Mouse (Mus musculus) intestine, postnatal 0 days (tissue): Measurements from ENCODE around the gene Sh3bgr. TPM values are rescaled to one million over a fixed set of nuclear protein-coding genes. Genes with fewer than 3 reads are reported as not detected.
A peak's percentile ranks its signal among the peaks of the same experiment; 100 is the strongest.

Source experiments
- ATAC-seq: fragments of 200-750 bp; cut with Nextera tagmentation; 2 replicates; pipeline ENCODE4 v1.8.0; 2017; ENCODE audit warnings: mild to moderate bottlenecking, moderate TSS enrichment, moderate library complexity
- H3K27ac ChIP-seq: fragments of 300-500 bp; sonication (generic); 2 replicates; pipeline ENCODE4 v1.5.1; 2014; ENCODE audit warnings: mild to moderate bottlenecking, low read depth, low read length, moderate library complexity
- H3K27me3 ChIP-seq: fragments of 300-500 bp; sonication (generic); replicated peaks from 2 replicates; pipeline ENCODE4 v1.6.1; 2014; ENCODE audit warnings: low read length, mixed read lengths; ENCODE audit not compliant: control insufficient read depth, insufficient read depth
- H3K36me3 ChIP-seq: fragments of 300-500 bp; sonication (generic); 2 replicates; pipeline ENCODE4 v1.6.1; 2014; ENCODE audit warnings: mild to moderate bottlenecking, moderate library complexity; ENCODE audit not compliant: control insufficient read depth, insufficient read depth
- H3K4me1 ChIP-seq: fragments of 300-500 bp; sonication (generic); replicated peaks from 2 replicates; pipeline ENCODE4 v1.6.1; 2014; ENCODE audit warnings: antibody characterized with exemption, low read length, mixed read lengths; ENCODE audit not compliant: control insufficient read depth, insufficient read depth
- H3K4me2 ChIP-seq: fragments of 300-500 bp; sonication (generic); replicated peaks from 2 replicates; pipeline ENCODE4 v1.6.1; 2014; ENCODE audit warnings: low read depth, mild to moderate bottlenecking, moderate library complexity
- H3K4me3 ChIP-seq: fragments of 300-500 bp; sonication (generic); 2 replicates; pipeline ENCODE4 v1.5.1; 2014; ENCODE audit warnings: low read depth, low read length
- H3K9ac ChIP-seq: fragments of 300-500 bp; sonication (generic); 2 replicates; pipeline ENCODE4 v1.6.1; 2014; ENCODE audit warnings: mild to moderate bottlenecking, low read depth, low read length
- H3K9me3 ChIP-seq: fragments of 300-500 bp; sonication (generic); 2 replicates; pipeline ENCODE4 v1.6.1; 2016; ENCODE audit warnings: mixed run types; ENCODE audit not compliant: control insufficient read depth
- CTCF ChIP-seq: sonication (generic); IDR thresholded peaks from 2 replicates; pipeline ENCODE4 v1.5.1; 2016; ENCODE audit warnings: low read depth, mild to moderate bottlenecking, control low read depth, antibody characterized with exemption, moderate library complexity
- WGBS: fragments of 180-500 bp; shearing (Covaris S2); extraction: QIAGEN DNeasy Blood & Tissue Kit; methylation state at CpG from one replicate; pipeline ENCODE4 v1.1.7; 2014; 5-methylcytosine and 5-hydroxymethylcytosine counted together
- polyA plus RNA-seq: library from polyadenylated mRNA; unstranded; fragments of >200 nt; fragmentation: Nextera tagmentation; extraction: Ambion mirVana; gene quantifications from 2 replicates; pipeline ENCODE4 v1.2.1, GENCODE M21; 2015

Sh3bgr gene
- polyA plus RNA-seq, 1 experiment from 2014 or later: 25.6 TPM

DNA sequence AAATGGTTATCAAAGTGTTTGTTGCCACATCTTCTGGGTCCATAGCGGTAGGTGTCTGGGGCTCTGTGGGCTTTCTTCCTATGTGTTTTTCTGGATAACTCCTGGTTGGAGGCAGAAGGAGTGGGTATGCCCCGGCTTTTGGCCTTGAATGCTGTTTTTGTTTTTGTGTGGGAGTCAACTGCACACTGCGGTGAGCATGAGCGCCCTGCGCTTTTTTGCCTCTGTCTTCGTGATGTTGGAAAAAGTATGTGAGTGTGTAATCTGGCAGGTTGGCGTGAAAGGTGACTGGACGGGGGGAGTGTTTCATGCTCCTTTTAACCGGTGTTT lies 415 bp downstream of the Sh3bgr start:
- H3K9me3 ChIP-seq: no peaks in the 10 kb centered on the region
- H3K36me3 ChIP-seq: no peaks in the 10 kb centered on the region
- H3K4me3 ChIP-seq: no peak overlapping the region
- H3K9ac ChIP-seq: no peak overlapping the region
- peak overlapping the region; percentile 66 for H3K4me2 ChIP-seq
- ATAC-seq: no peak
- TF ChIP-seq CTCF: no peak
- H3K27ac ChIP-seq: no peak overlapping the region
- WGBS: 39% methylated on average over 9 of the region's 9 CpGs
- H3K4me1 ChIP-seq: no peaks in the 10 kb centered on the region
- H3K27me3 ChIP-seq: no peaks in the 10 kb centered on the region; the same call in 1 of the 2 replicates

DNA sequence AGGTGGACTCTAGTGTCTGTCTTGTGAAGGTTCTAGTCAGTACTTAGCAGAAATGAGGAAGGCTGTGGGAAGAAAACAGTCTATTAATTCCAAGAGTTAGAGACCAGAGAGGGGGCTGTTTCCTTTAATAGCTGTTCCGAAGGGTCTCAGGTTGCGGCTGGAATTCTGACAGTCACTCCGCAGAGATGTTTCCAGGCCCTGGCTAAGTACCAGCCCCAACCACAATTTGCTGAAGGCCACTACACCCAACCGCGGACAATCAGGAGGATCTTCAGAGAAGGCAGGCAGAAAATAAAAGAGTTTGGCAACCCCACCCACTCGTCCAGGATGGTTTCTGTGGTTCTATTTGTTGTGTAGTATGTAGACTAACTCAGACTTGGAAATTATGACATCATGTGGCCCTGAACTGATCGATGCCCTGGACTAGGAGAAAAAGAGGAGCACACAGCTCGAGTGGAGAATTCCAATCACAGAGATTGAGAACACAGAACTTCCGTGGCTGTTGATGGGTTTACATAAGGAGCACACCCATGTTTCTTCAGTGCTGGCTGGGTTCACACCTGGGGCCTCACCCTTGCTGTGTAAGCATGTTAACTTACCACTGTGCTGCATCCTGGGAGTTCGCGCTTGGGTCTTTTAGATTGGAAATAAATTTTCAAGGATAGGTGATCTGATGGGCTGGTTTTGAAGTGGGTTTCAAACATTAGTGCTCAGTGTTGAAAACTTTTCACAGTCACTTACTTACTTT lies 1.4 kb downstream of the Sh3bgr start:
- H3K9me3 ChIP-seq: no peaks in the 10 kb centered on the region
- no peak overlapping the region for H3K27ac ChIP-seq
- no peak overlapping the region for H3K4me2 ChIP-seq
- H3K27me3 ChIP-seq: peaks cover 3% of the 10 kb centered on the region; the same call in 1 of the 2 replicates
- H3K4me1 ChIP-seq: no peaks in the 10 kb centered on the region
- 65% methylated on average over 11 of the region's 11 CpGs for WGBS
- no peak for TF ChIP-seq CTCF
- no peak overlapping the region for H3K9ac ChIP-seq
- H3K36me3 ChIP-seq: no peaks in the 10 kb centered on the region
- no peak for ATAC-seq
- H3K4me3 ChIP-seq: no peak overlapping the region

DNA sequence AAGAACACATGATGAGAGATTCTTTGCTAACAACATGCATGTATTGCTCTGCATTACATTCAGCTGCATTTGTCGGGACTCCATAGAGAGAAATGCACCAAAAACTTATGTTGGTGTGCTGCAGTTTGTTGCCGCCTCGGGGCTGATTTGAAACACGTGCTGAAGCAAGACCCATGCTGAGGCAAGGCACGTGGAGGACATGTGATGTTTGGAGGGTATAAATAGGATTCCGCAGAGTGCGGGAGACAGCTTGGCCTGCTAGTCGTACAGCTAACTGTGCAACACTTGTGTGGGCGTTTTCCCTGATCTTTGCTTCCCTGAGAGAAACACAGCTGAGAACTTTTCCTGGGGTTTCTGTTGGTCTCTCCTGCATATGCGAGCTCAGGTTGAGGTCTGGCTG lies 9.5 kb downstream of the Sh3bgr start:
- no peak for TF ChIP-seq CTCF
- no peak overlapping the region for H3K4me3 ChIP-seq
- no peak overlapping the region for H3K9ac ChIP-seq
- no peaks in the 10 kb centered on the region for H3K9me3 ChIP-seq
- 0 out of 2 replicates have a peak, but pooled peaks cover 3% of the 10 kb centered on the region for H3K27me3 ChIP-seq
- H3K27ac ChIP-seq: no peak overlapping the region
- no peaks in the 10 kb centered on the region for H3K36me3 ChIP-seq
- 84% methylated on average over 10 of the region's 10 CpGs for WGBS
- H3K4me1 ChIP-seq: no peaks in the 10 kb centered on the region
- no peak for ATAC-seq
- H3K4me2 ChIP-seq: no peak overlapping the region

- no peaks in the 10 kb centered on the region for H3K9me3 ChIP-seq
- ATAC-seq: no peak
- no peak overlapping the region for H3K9ac ChIP-seq
- TF ChIP-seq CTCF: no peak
- 78% methylated on average over 7 of the region's 7 CpGs for WGBS
- H3K4me2 ChIP-seq: no peak overlapping the region
- H3K27ac ChIP-seq: no peak overlapping the region
- H3K27me3 ChIP-seq: 0 out of 2 replicates have a peak, but pooled peaks cover 2% of the 10 kb centered on the region
- no peaks in the 10 kb centered on the region for H3K36me3 ChIP-seq
- no peaks in the 10 kb centered on the region for H3K4me1 ChIP-seq
- no peak overlapping the region for H3K4me3 ChIP-seq
Observed at GRCm38 (mm10) chr16:96210856-96211255, 10.6 kb downstream of the Sh3bgr start.

GRCm38 (mm10) chr16:96213027-96213426 lies 12.8 kb downstream of the Sh3bgr start:
- Histone ChIP-seq H3K9me3 (no peaks in the 10 kb centered on the region), H3K4me2 (no peak overlapping the region), H3K36me3 (no peaks in the 10 kb centered on the region), H3K4me1 (no peaks in the 10 kb centered on the region), H3K9ac (no peak overlapping the region), H3K27me3 (no peaks in the 10 kb centered on the region), H3K27ac (no peak overlapping the region), H3K4me3 (no peak overlapping the region)
- TF ChIP-seq CTCF: no peak
- ATAC-seq: no peak
- 96% methylated on average over 4 of the region's 4 CpGs for WGBS

DNA sequence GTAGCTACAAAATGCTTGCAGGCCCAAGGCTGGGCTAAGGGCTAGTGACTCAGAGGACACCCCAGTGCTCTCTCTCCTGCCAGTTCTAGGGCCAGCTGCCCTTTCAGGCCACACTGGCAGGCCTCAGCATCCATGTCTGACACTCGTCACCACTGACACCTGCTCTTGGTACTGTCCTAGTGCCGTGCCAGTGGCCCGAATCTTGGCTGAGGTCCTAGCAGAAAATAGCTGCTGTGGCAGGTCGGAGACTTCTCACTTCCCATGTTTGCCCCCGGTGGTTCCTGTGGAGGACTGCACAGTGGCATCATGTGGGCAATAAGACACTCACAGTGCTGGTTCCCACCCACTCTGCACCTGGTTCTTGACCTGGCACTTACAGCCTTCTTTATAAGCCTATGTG lies 21.2 kb downstream of the Sh3bgr start:
- H3K27ac ChIP-seq: no peak overlapping the region
- H3K27me3 ChIP-seq: no peaks in the 10 kb centered on the region
- no peak overlapping the region for H3K4me3 ChIP-seq
- ATAC-seq: no peak
- no peak overlapping the region for H3K9ac ChIP-seq
- no peaks in the 10 kb centered on the region for H3K36me3 ChIP-seq
- H3K4me2 ChIP-seq: no peak overlapping the region
- no peaks in the 10 kb centered on the region for H3K4me1 ChIP-seq
- H3K9me3 ChIP-seq: no peaks in the 10 kb centered on the region
- TF ChIP-seq CTCF: no peak
- 69% methylated on average over 5 of the region's 5 CpGs for WGBS
